Mouse (Mus musculus) small intestine, adult 2 months (tissue): ENCODE data around the gene Pacs1.

Source experiments
- CTCF ChIP-seq: fragments of 200-500 bp; IDR thresholded peaks from 2 replicates; pipeline ENCODE4 v1.5.1; 2012; ENCODE audit warnings: low read depth, mild to moderate bottlenecking, control low read depth, inconsistent platforms, low read length, moderate library complexity, mixed read lengths; ENCODE audit not compliant: insufficient replicate concordance, insufficient read length; ENCODE audit errors: extremely low read depth
- POLR2A ChIP-seq: fragments of 200-500 bp; IDR thresholded peaks from 2 replicates; pipeline ENCODE4 v1.6.1; 2012; ENCODE audit warnings: low read depth, mild to moderate bottlenecking, control low read depth, inconsistent platforms, low read length, moderate library complexity

GRCm38 (mm10) chr19:5098363-5099143 lies 174.4 kb downstream of the Pacs1 start, which contains the start of gene Cnih2:
- TF ChIP-seq CTCF = no peak
- no peak for TF ChIP-seq POLR2A
